Mouse (Mus musculus) left cerebral cortex, postnatal 25 days (tissue): ENCODE data around the gene Tnfsf11. TPM values are rescaled to one million over a fixed set of nuclear protein-coding genes. Genes with fewer than 3 reads are reported as not detected.
A peak's percentile ranks its signal among the peaks of the same experiment; 100 is the strongest.

ENCODE experiments used
- DNase-seq, 2 experiments: peaks; one replicate each; pipeline ENCODE4 v3.0.0; 2022; ENCODE audit warnings: low spot score in 2 of 2, mixed read lengths in 1 of 2
- intact Hi-C: fragments of 180-260 bp; cut with DNase I; formaldehyde crosslinking; loops from one replicate; pipeline ENCODE4 v1.15.1; 2025
- total RNA-seq, 2 experiments: library from RNA; stranded (reverse); gene quantifications; 2 replicates each; pipeline ENCODE4 v1.2.3; 2021

Tnfsf11 gene
- under 1 TPM in 1 of 2 experiments, not detected in 1; 0.14 TPM for total RNA-seq

- DNase-seq, result no peak
- intact Hi-C loops, result no loop called here
Observed at GRCm38 (mm10) chr14:78307286-78308237, at the start of gene Tnfsf11. Tnfsf11 (minus strand) TSS chr14:78308043.

GRCm38 (mm10) chr14:78356764-78357163 is 48.9 kb upstream of the Tnfsf11 start:
- no peak for DNase-seq
- intact Hi-C loops, result no loop called here

DNA sequence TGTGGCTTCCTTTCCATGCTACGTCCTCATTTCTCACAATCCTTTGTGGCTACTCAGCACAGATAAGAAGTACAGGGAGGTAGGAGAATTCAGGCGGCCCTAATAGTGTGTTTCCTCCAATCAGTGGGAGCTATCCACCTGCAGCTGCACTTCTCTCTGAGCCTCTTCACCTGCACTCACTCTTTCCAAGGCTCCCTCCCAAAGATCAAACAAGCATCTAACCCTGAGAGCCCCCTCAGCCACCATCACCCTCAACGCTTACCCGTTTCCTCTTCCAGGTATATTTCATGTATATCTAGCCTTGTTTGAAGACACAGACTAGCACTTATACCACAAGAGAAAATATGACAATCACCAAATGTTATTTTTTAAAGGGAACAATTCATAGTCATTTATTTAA is 47.5 kb upstream of the Tnfsf11 start:
- DNase-seq, result no peak
- intact Hi-C loops, result no loop called here

- intact Hi-C loops, result no loop called here
- peak in 1 of 2 experiments; percentile 10 for DNase-seq
Observed at GRCm38 (mm10) chr14:78352865-78353264, 45.0 kb upstream of the Tnfsf11 start.

- intact Hi-C loops, result no loop called here
Observed at GRCm38 (mm10) chr14:78351544-78351943, 43.7 kb upstream of the Tnfsf11 start.

DNA sequence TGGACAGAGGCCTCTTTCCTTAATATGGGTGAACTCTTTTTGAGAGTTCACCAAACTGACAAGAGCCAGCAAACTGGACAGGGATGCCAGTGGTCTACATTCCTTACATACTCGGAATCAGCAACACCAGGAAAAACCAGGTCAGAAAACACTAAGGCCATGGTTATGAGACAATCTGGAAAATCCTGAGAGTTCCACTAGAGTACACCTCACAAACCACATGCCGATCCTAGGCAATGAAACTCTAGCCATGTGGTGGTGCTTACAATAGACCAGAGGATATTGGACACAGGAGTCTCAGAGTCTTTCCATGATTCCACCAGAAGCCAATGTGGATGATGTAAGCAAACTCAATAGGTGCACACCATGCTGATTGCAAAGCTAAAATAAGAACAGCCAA is 39.9 kb upstream of the Tnfsf11 start:
- intact Hi-C loops, result no loop called here
- DNase-seq, result no peak

More at GRCm38 (mm10) chr14:78351544-78351943, 43.7 kb upstream of the Tnfsf11 start:
- no peak for DNase-seq

DNA sequence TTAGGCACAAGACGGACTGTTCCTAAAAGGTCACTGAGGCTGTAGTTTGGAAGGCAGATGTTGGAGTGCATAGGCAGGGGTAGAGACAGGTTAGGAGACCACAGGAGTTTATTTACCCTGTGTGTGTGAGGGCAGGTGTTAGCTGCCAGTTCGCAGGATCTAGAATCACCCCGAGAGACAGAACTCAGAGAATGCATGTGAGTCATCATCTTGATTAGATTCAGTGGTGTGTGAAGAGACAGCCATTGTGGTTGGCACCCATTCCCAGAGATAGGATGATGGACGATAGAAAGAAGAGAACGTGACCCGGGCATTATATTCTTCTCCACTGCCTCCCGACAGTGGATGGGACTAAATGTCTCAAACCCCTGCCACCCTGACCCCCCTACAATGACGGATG is 35.2 kb upstream of the Tnfsf11 start:
- DNase-seq, result no peak
- intact Hi-C loops, result no loop called here

GRCm38 (mm10) chr14:78342146-78342545 is 34.3 kb upstream of the Tnfsf11 start:
- intact Hi-C loops, result no loop called here
- no peak for DNase-seq

DNA sequence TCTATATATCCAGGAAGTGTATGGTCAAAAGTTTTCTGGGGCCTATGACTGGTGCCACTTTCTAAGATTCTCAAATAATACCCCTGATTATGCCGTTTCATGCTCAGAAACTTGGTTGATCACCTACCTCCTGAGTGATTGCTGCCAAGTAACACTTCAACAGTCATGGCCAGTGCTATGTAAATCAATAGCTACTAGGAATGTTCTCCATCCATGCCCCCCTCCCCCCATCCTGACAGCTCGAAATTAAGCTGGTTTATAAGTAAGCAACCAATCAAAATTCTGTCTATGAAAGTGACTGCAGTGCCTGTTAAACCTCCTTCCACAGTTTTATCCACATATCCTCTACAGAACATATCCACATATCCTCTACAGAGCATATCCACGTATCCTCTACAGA is 25.5 kb upstream of the Tnfsf11 start:
- DNase-seq, result no peak
- intact Hi-C loops, result no loop called here

GRCm38 (mm10) chr14:78331368-78331767 is 23.5 kb upstream of the Tnfsf11 start:
- DNase-seq, result no peak
- intact Hi-C loops, result no loop called here

GRCm38 (mm10) chr14:78330576-78331300 is 22.9 kb upstream of the Tnfsf11 start:
- intact Hi-C loops, result no loop called here

DNA sequence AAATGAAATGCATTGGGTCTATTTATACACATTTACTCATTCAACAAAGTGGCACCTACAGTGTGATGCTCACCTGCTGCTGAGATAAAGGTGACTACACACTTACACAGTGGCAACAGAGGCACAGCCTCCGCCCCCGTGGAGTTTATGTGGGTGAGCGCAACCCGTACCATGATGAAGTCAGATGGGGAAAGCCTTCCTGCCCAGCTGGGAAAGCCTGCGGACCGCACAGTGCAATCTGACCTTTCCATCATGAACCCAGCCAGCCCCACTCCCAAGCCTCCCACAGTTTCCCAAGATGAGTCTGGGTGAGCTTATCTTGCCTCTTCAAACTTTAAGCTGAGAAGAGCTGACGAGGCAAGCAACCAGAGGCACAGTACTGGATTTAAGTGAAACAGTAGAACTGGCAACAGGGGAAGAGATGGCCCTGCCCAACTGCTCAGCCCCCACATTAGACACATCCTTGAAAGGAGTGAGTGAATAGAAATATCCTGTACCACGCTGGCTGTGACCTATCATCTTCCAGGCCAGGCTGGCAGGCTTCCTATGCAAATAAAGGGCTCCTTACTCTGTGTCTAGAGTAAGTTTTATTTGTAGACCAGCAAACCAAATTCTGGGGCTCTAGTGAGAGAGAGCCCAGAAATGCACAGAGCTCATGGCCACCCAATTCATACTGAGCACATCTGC is 22.1 kb upstream of the Tnfsf11 start:
- intact Hi-C loops, result no loop called here
- no peak for DNase-seq

More at GRCm38 (mm10) chr14:78330576-78331300, 22.9 kb upstream of the Tnfsf11 start:
- no peak for DNase-seq

- DNase-seq, result no peak
- intact Hi-C loops, result no loop called here
Observed at GRCm38 (mm10) chr14:78323356-78323755, 15.5 kb upstream of the Tnfsf11 start.

- no peak for DNase-seq
- intact Hi-C loops, result no loop called here
Observed at GRCm38 (mm10) chr14:78322916-78323315, 15.1 kb upstream of the Tnfsf11 start.

DNA sequence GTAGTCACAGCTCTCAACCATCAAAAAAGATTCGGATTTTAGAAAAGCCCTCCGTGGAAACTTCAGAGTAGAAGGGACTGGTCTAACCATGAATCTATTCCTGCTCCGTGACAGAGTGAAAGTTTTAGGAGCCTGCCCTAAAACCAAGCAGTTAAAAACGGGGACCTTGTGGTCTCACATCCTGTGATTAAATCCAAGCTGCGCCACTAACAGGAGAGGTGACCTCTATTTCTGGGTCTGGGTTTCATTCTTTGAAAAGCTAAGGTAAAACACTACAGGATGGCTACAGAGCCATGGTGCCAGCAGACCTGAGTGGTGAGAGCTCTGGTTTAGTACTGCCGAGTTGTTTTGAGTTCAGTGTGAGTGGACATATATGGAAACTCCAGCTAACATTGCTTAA is 12.4 kb upstream of the Tnfsf11 start:
- intact Hi-C loops, result no loop called here
- DNase-seq, result no peak

DNA sequence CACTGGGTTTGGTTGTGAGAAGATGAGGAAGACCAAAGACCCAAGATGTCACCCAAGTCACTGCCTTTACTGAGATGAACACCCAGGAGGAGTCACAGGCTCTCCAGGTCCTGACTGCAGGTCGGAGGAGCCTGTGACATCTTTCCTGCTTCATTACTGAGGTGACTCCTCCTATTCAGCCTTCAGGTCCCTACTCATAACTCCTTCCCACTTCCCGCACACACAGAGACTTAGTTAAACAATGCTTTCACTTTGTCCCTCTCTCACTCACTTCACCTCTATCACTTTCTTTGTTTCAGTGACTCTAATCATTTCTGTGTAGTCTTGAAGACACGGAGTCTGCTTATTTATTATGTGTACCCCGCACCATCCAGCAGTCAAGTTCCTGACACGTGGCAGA is 11.7 kb upstream of the Tnfsf11 start:
- DNase-seq, result no peak
- intact Hi-C loops, result no loop called here

GRCm38 (mm10) chr14:78319000-78319399 is 11.2 kb upstream of the Tnfsf11 start:
- DNase-seq, result no peak
- intact Hi-C loops, result no loop called here

DNA sequence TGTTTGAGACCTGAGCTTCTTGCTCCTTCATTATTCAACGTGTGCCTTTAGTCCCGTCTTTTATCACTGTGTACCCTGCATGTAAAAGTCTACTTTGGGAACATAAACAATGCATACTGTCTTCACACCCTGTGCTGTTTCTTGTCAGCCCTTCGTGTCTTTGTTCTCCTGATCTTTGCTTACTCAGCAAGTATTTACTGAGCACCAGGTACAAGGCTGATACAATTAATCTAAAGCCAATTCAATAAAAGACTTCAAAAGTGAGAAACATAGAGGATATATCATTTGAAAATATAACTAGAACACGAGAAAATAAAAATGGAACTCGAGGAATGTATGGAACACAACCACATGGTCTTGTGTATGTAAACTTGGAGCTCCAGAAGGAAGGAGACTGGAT is 9.8 kb upstream of the Tnfsf11 start:
- DNase-seq, result no peak
- intact Hi-C loops, result no loop called here

- DNase-seq, result no peak
- intact Hi-C loops, result no loop called here
Observed at GRCm38 (mm10) chr14:78300914-78301313, 6.9 kb downstream of the Tnfsf11 start.

GRCm38 (mm10) chr14:78292687-78293086 is 15.2 kb downstream of the Tnfsf11 start:
- intact Hi-C loops, result loop anchor here (5.0 kb wide), 1 partner anchor 190 kb away; no protein-coding TSS in a partner anchor

More at GRCm38 (mm10) chr14:78292687-78293086, 15.2 kb downstream of the Tnfsf11 start:
- DNase-seq, result no peak
